Mouse (Mus musculus) gastrocnemius, postnatal 25 days (tissue): Measurements from ENCODE around the gene Hip1. TPM values are rescaled to one million over a fixed set of nuclear protein-coding genes. Genes with fewer than 3 reads are reported as not detected.

ENCODE experiments used
- DNase-seq: peaks from one replicate; pipeline ENCODE4 v3.0.0; 2022
- long read RNA-seq, 2 experiments: library from polyadenylated mRNA; stranded (forward); transcript quantifications; one replicate each; pipeline ENCODE4 v2.0.0; 2021
- total RNA-seq, 2 experiments: library from RNA; stranded (reverse); gene quantifications; 1 replicate in 1 of 2; 2 replicates in 1 of 2; pipeline ENCODE4 v1.2.3; 2021

Hip1 gene
- 10 to 100 TPM; 24.6 to 28.7 TPM for total RNA-seq
- long read RNA-seq, experiment 1, partial matches to known transcripts, result 6 of 8 reads
- long read RNA-seq, experiment 1, other reads (novel, unspliced or antisense), result 2 of 8 reads
- long read RNA-seq, experiment 2, partial matches to known transcripts, result 0 of 8 reads
- long read RNA-seq, experiment 2, other reads (novel, unspliced or antisense), result 8 of 8 reads

- DNase-seq, result peak; percentile 100
These were observed at the start of gene Hip1 for GRCm38 (mm10) chr5:135544865-135545797. Gene Hip1, minus strand, starts transcription at chr5:135545120.

- DNase-seq, result no peak
These were observed 45.3 kb upstream of the Hip1 start for GRCm38 (mm10) chr5:135589996-135590784.

- no peak for DNase-seq
These were observed 42.8 kb upstream of the Hip1 start for GRCm38 (mm10) chr5:135587764-135588163.

- no peak for DNase-seq
These were observed 40.8 kb upstream of the Hip1 start for GRCm38 (mm10) chr5:135585691-135586090.

- no peak for DNase-seq
These were observed 37.4 kb upstream of the Hip1 start for GRCm38 (mm10) chr5:135582330-135582729.

- no peak for DNase-seq
These were observed 34.4 kb upstream of the Hip1 start for GRCm38 (mm10) chr5:135579331-135579751.

- DNase-seq, result no peak
These were observed 31.1 kb upstream of the Hip1 start for GRCm38 (mm10) chr5:135576055-135576454.

- peak; percentile 34 for DNase-seq
These were observed 28.1 kb upstream of the Hip1 start, which contains the start of gene Ccl24 for GRCm38 (mm10) chr5:135573006-135573405. Gene Ccl24, minus strand, starts transcription at chr5:135573049.

GRCm38 (mm10) chr5:135568698-135569097, 23.8 kb upstream of the Hip1 start:
- DNase-seq, result no peak

GRCm38 (mm10) chr5:135567556-135568265, 22.8 kb upstream of the Hip1 start:
- no peak for DNase-seq

- no peak for DNase-seq
These were observed 18.5 kb upstream of the Hip1 start, which contains the start of gene Ccl26 for GRCm38 (mm10) chr5:135563469-135563868. Gene Ccl26, minus strand, starts transcription at chr5:135563569.

- DNase-seq, result no peak
These were observed 12.8 kb upstream of the Hip1 start for GRCm38 (mm10) chr5:135557671-135558070.

GRCm38 (mm10) chr5:135557051-135557450, 12.1 kb upstream of the Hip1 start:
- DNase-seq, result peak; percentile 56

GRCm38 (mm10) chr5:135556259-135556658, 11.3 kb upstream of the Hip1 start:
- no peak for DNase-seq

- no peak for DNase-seq
These were observed 6.7 kb upstream of the Hip1 start for GRCm38 (mm10) chr5:135551591-135551990.

GRCm38 (mm10) chr5:135550910-135551309, 6.0 kb upstream of the Hip1 start:
- no peak for DNase-seq

- no peak for DNase-seq
These were observed 3.1 kb upstream of the Hip1 start for GRCm38 (mm10) chr5:135547990-135548389.

GRCm38 (mm10) chr5:135544032-135544558, 825 bp downstream of the Hip1 start:
- peak; percentile 41 for DNase-seq

- no peak for DNase-seq
These were observed 7.1 kb downstream of the Hip1 start for GRCm38 (mm10) chr5:135537794-135538214.

- DNase-seq, result peak; percentile 16
These were observed 7.6 kb downstream of the Hip1 start for GRCm38 (mm10) chr5:135537326-135537725.

- DNase-seq, result no peak
These were observed 9.1 kb downstream of the Hip1 start for GRCm38 (mm10) chr5:135535867-135536266.
